Mouse (Mus musculus) adrenal gland, postnatal 36 days (tissue): Measurements from ENCODE around the gene Elmod3. TPM values are rescaled to one million over a fixed set of nuclear protein-coding genes. Genes with fewer than 3 reads are reported as not detected.

Source experiments
- DNase-seq, 2 experiments: peaks; one replicate each; pipeline ENCODE4 v3.0.0; 2021; ENCODE audit warnings: mixed read lengths in 1 of 2
- total RNA-seq, 2 experiments: library from RNA; stranded (reverse); gene quantifications; 2 replicates each; pipeline ENCODE4 v1.2.3; 2021

Gene Elmod3
- total RNA-seq, 2 experiments from 2014 or later: 16.0 to 17.4 TPM

- peak in 1 of 2 experiments; percentile 27 for DNase-seq
These were observed 16.9 kb upstream of the Elmod3 start for GRCm38 (mm10) chr6:72615151-72615550.

- DNase-seq: peak in 1 of 2 experiments; percentile 60
These were observed 12.0 kb upstream of the Elmod3 start for GRCm38 (mm10) chr6:72610261-72610660.

- no peak for DNase-seq
These were observed 10.5 kb upstream of the Elmod3 start for GRCm38 (mm10) chr6:72608662-72609184.

GRCm38 (mm10) chr6:72607676-72608075 is 9.5 kb upstream of the Elmod3 start:
- DNase-seq: peak in 1 of 2 experiments; percentile 56

- DNase-seq: no peak
These were observed 8.8 kb upstream of the Elmod3 start for GRCm38 (mm10) chr6:72607060-72607459.

GRCm38 (mm10) chr6:72604066-72604465 is 5.9 kb upstream of the Elmod3 start:
- peak in 1 of 2 experiments; percentile 27 for DNase-seq

GRCm38 (mm10) chr6:72601732-72602131 is 3.5 kb upstream of the Elmod3 start:
- peak; percentile 87 to 88 for DNase-seq

GRCm38 (mm10) chr6:72600771-72601170 is 2.6 kb upstream of the Elmod3 start:
- peak in 1 of 2 experiments; percentile 46 for DNase-seq

- DNase-seq: peak in 1 of 2 experiments; percentile 57
These were observed 2.0 kb upstream of the Elmod3 start for GRCm38 (mm10) chr6:72600216-72600615.

- DNase-seq: peak; percentile 38 to 61
These were observed 761 bp upstream of the Elmod3 start for GRCm38 (mm10) chr6:72598791-72599557.

GRCm38 (mm10) chr6:72597083-72597874 is 934 bp downstream of the Elmod3 start:
- DNase-seq: peak in 1 of 2 experiments; percentile 55

GRCm38 (mm10) chr6:72593914-72594313 is 4.3 kb downstream of the Elmod3 start:
- no peak for DNase-seq

GRCm38 (mm10) chr6:72593011-72593803 is 5.0 kb downstream of the Elmod3 start:
- DNase-seq: no peak

- DNase-seq: no peak
These were observed 8.1 kb downstream of the Elmod3 start for GRCm38 (mm10) chr6:72590111-72590510.

- no peak for DNase-seq
These were observed 9.9 kb downstream of the Elmod3 start for GRCm38 (mm10) chr6:72588307-72588706.

- peak in 1 of 2 experiments; percentile 54 for DNase-seq
These were observed 11.5 kb downstream of the Elmod3 start for GRCm38 (mm10) chr6:72586701-72587100.

- peak; percentile 44 to 50 for DNase-seq
These were observed 14.1 kb downstream of the Elmod3 start for GRCm38 (mm10) chr6:72584154-72584553.

GRCm38 (mm10) chr6:72583211-72583839 is 14.9 kb downstream of the Elmod3 start:
- DNase-seq: peak in 1 of 2 experiments; percentile 30

GRCm38 (mm10) chr6:72581625-72582382 is 16.4 kb downstream of the Elmod3 start:
- peak in 1 of 2 experiments; percentile 28 for DNase-seq

- no peak for DNase-seq
These were observed 22.2 kb downstream of the Elmod3 start for GRCm38 (mm10) chr6:72576041-72576440.

GRCm38 (mm10) chr6:72571826-72572225 is 26.4 kb downstream of the Elmod3 start:
- no peak for DNase-seq
